Mouse (Mus musculus): ENCODE data around the gene Cradd.

DNA sequence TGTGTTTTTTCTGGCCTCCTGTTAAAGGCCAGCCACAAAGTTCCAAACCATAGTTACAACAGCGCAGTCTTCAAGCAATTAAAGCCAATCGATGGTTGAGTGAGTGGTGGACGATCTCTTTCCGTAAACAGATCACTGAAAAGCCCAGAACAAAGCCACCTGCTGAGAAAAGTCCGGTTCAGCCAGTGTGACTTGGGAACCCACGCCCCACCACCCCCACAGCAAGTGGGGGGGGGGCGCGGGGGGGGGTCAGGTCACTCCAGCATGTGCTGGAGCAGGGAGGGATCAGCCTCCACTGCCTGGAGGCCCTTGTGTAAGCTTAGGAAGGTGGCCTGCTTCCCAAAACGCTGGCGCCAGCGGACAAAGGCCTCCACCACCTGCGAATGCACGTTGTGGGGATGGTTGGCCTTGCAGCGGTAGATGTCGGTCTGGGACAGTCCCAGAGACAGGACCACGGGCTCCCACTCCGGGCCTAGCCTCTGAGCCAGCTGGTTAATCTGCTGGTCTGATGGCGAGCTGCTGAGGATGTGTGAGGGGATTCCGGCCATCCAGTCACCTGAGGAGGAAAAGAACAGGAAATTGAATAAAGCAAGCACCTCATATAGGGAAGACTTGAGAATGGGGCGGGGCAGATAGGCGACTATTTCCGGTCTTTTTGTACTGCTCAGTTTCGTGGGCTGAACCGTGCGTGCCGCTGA lies 148.4 kb downstream of the Cradd start:
- TF ChIP-seq CTCF (IDR thresholded peaks at IDR 0.05) = no peak
- no peak for TF ChIP-seq EP300 (IDR thresholded peaks at IDR 0.05)
